Mouse (Mus musculus): ENCODE data around the gene Vps37b. TPM values are rescaled to one million over a fixed set of nuclear protein-coding genes. Genes with fewer than 3 reads are reported as not detected.
A peak's percentile ranks its signal among the peaks of the same experiment; 100 is the strongest.

Gene Vps37b
- polyA plus RNA-seq, 1 experiment from 2014 or later = 106 TPM

DNA sequence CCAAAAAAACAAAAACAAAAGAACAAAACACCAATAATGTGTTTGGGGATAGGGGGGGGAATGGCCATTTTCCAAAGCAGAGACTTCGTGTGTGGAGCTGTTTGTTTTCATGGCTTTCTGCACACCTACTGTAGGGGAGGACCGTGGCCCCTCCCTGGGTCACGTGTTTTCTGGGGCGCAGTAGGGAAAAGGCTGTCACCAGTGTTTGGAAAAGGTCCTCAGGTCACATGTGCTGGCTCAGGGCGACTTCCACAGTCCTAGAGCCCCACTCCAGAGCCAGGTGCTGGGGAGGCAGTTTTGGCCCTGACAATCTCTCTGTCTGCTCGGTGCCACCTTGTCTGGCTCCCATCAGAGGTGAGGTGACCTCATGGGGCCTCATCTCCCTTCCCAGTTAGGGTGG lies 36.7 kb downstream of the Vps37b start:
- WGBS = 82% methylated on average over 6 of the region's 6 CpGs
- H3K4me1 ChIP-seq = peaks cover 28% of the 10 kb centered on the region
- H3K9ac ChIP-seq (replicated peaks) = no peak overlapping the region
- H3K4me2 ChIP-seq (replicated peaks) = no peak overlapping the region
- H3K4me3 ChIP-seq = no peak overlapping the region
- no peak for ATAC-seq (replicated peaks)
- no peaks in the 10 kb centered on the region for H3K9me3 ChIP-seq
- no peaks in the 10 kb centered on the region for H3K27me3 ChIP-seq
- H3K27ac ChIP-seq (replicated peaks) = no peak overlapping the region
- H3K36me3 ChIP-seq = no peaks in the 10 kb centered on the region

DNA sequence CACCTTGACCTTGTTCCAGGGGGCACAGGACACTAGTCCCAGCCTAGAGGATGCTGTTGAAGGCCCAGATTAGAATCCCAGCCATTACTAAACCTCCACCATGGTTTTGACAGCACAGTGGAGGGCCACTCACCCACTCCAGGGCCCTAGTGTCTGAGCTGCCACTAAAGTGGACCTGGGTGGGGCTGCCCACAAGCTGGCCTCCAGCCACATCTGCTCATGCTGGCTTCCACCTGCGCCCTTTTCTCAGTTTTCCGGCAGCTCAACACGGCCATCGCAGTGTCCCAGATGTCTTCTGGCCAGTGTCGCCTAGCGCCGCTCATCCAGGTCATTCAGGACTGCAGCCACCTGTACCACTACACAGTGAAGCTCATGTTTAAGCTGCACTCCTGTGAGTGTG lies 37.6 kb downstream of the Vps37b start:
- H3K36me3 ChIP-seq = no peaks in the 10 kb centered on the region
- no peaks in the 10 kb centered on the region for H3K9me3 ChIP-seq
- ATAC-seq (replicated peaks) = no peak
- H3K27me3 ChIP-seq = no peaks in the 10 kb centered on the region
- peak overlapping the region; percentile 90 for H3K27ac ChIP-seq (replicated peaks)
- H3K9ac ChIP-seq (replicated peaks) = no peak overlapping the region
- peaks cover 28% of the 10 kb centered on the region for H3K4me1 ChIP-seq
- no peak overlapping the region for H3K4me2 ChIP-seq (replicated peaks)
- no peak overlapping the region for H3K4me3 ChIP-seq
- WGBS = 90% methylated on average over 7 of the region's 7 CpGs

DNA sequence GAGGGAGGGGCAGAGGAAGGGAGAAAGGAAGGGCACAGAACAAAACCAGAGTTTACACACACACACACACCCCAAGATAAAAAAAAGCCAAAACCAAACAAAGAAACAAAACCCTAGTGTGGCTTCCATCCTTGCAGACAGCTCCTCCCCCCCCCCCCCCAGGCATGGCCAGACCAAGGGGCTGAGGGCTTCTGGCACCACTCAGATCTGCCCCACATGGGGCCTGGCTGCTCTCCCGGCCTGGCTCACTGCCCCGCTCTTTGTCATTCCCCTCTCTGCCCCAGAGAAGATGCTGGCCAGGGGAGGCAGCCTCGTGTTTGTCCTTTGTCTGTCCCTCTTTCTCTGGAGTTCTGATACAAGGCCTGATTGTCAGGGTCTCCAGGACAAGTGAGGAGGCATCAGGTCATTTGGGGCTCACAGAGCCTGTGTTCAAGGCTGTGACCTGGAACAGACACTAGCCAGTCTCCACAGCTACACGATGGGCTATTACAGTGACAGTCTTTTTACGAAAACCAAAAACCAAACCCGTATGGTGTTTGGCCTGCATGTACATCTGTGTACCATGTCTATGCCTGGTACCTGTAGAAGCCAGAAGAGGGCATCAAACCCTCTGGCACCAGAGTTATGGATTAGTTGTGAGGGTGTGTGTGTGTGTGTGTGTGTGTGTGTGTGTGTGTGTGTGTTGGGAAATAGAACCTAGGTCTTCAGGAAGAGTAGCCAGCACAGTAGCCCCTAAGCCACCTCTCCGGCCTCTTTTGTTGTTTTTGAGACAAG lies 38.6 kb downstream of the Vps37b start:
- Histone ChIP-seq H3K4me1 (peaks cover 28% of the 10 kb centered on the region), H3K4me2 (replicated peaks) (no peak overlapping the region), H3K36me3 (no peaks in the 10 kb centered on the region), H3K9me3 (no peaks in the 10 kb centered on the region), H3K27ac (replicated peaks) (peak overlapping the region; percentile 90), H3K27me3 (no peaks in the 10 kb centered on the region), H3K9ac (replicated peaks) (no peak overlapping the region), H3K4me3 (no peak overlapping the region)
- peak; percentile 83 for ATAC-seq (replicated peaks)
- 41% methylated on average over 7 of the region's 7 CpGs for WGBS

DNA sequence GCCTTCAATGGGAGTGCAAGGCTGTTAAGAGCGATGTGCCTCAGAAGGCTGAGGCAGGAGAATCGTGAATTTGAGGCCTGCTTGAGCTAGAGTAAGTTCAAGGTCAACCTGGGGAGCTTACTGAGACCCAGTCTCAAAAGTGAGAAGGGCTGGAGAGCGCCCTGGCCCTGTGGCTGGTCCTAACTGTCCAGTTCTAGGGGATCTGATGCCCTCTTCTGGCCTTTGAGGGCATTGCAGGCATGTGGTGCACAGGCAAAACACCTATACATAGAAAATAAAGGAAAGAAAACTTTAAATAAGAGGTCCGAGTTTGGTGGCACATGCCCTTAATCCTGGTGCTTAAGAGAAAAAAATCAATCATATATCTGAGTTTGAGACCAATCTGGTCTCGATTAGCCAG lies 39.3 kb downstream of the Vps37b start:
- H3K27me3 ChIP-seq = no peaks in the 10 kb centered on the region
- H3K4me1 ChIP-seq = peaks cover 26% of the 10 kb centered on the region
- no peak overlapping the region for H3K4me2 ChIP-seq (replicated peaks)
- peak overlapping the region; percentile 90 for H3K27ac ChIP-seq (replicated peaks)
- H3K36me3 ChIP-seq = no peaks in the 10 kb centered on the region
- H3K9ac ChIP-seq (replicated peaks) = no peak overlapping the region
- peak; percentile 39; the same call in 1 of the 2 replicates for ATAC-seq (replicated peaks)
- H3K9me3 ChIP-seq = no peaks in the 10 kb centered on the region
- 31% methylated on average over 5 of the region's 5 CpGs for WGBS
- H3K4me3 ChIP-seq = no peak overlapping the region

DNA sequence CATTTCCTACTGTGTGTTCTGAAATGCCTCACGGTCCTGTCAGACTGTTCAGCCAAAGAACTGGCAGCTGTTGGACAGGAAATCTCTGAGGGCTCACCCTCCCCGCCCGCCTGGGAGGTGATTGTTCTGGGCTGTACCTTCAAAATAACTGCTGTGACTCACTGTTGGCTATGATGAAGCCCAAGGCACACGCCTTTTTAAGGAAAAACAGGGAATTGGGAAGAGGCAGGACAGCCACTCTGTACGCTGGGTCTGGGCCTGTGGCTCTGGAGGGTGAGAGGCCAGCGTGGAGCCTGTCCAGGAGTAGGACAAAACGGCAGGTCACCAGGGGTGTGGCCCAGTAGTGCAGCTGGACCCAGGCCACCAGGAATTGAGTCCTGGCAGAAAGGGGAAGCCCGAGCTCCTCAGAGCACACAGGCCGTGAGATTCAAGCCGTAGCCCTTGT lies 39.9 kb downstream of the Vps37b start:
- Histone ChIP-seq H3K9me3 (no peaks in the 10 kb centered on the region), H3K4me1 (peaks cover 21% of the 10 kb centered on the region), H3K4me2 (replicated peaks) (no peak overlapping the region), H3K4me3 (no peak overlapping the region), H3K36me3 (no peaks in the 10 kb centered on the region), H3K27me3 (no peaks in the 10 kb centered on the region), H3K9ac (replicated peaks) (no peak overlapping the region), H3K27ac (replicated peaks) (peak overlapping the region; percentile 90)
- 79% methylated on average over 10 of the region's 10 CpGs for WGBS
- no peak for ATAC-seq (replicated peaks)

DNA sequence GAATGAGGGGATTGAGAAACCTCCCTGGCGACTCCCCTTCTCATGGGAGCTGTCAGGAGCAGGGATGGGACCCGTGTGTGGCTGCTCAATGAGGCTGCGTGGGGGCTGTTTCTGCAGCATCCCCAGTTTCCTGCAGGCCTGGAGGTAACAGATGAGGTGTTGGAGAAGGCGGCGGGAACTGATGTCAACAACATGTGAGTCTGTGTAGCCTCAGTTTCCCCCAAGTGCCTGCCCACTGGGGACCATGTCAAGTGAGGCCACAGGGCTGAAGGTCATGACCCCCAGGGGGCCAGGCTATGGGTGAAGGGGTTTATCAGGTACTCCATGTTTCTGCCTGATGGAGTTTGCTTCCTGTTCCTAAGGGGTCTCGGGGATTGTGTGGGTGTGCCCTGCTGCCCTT lies 40.7 kb downstream of the Vps37b start:
- Histone ChIP-seq H3K4me1 (peaks cover 16% of the 10 kb centered on the region), H3K4me3 (no peak overlapping the region), H3K9ac (replicated peaks) (no peak overlapping the region), H3K36me3 (no peaks in the 10 kb centered on the region), H3K9me3 (no peaks in the 10 kb centered on the region), H3K27ac (replicated peaks) (no peak overlapping the region), H3K4me2 (replicated peaks) (no peak overlapping the region), H3K27me3 (no peaks in the 10 kb centered on the region)
- 90% methylated on average over 6 of the region's 6 CpGs for WGBS
- no peak for ATAC-seq (replicated peaks)

DNA sequence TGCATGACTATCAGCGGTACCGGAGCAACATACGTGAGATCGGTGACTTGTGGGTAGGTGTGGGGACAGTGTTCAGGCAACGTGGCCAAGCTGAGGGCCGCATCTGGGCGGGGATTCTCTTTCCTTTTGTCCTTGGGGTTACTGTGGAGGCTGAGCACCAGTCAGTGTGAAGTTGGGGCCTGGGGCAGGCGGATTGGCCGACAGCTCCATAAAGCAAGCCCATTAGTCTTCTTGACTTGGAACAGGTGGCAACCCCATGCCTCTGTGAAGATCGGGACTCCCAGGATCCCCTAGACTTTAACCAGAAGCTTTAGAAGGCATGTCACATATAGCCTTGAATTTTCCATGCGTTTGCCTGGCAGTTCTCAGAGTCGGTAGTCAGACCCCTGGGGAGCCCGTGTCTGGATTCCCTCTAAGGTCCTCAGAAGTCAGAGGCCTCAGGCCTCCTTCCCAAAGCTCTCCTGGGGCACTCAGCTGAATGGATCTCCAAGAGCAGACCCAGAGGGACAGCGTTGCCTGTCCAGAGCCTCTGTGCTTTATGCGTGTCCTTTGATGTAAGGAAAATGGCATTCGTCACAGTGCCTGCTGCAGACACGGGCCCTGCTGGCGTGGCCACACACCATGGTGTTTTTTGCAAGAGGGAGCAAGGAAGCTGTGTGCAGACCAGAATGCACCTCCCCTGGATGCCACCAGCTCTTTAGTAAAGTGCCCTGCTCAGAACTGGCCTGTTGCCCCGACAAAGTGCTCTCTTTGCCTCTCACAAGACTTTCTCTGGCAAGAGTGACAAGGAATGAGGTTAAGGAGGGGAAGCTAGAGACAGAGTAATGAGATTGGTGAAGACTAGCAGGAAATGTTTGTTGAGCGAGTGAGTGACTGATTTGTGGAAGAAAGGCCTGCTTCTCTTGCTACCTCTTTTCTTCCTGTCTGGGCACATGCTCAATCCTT lies 41.9 kb downstream of the Vps37b start:
- no peak overlapping the region for H3K4me3 ChIP-seq
- no peak overlapping the region for H3K9ac ChIP-seq (replicated peaks)
- no peaks in the 10 kb centered on the region for H3K9me3 ChIP-seq
- 77% methylated on average over 20 of the region's 20 CpGs for WGBS
- no peak overlapping the region for H3K4me2 ChIP-seq (replicated peaks)
- H3K36me3 ChIP-seq = no peaks in the 10 kb centered on the region
- no peaks in the 10 kb centered on the region for H3K27me3 ChIP-seq
- H3K27ac ChIP-seq (replicated peaks) = no peak overlapping the region
- H3K4me1 ChIP-seq = peaks cover 16% of the 10 kb centered on the region
- ATAC-seq (replicated peaks) = no peak

DNA sequence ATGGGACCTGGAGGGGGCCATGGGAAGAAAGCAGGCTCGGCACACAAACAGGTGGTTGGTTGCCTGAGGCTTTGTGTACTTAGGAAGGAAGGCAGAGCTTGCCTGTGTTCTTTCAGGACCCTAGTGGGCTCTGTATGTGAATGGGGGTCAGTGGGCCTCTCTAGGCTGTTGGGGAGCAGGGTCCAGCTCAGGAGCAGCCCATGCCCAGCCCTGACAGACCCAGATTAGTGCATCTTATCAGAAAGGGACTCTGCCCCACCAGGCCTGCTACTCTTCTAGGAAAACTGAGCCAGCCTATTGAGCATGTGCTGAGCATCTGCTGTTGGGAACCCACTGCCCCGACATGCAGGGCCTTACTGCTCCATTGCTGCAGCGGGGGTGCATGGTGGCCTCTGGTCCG lies 44.6 kb downstream of the Vps37b start:
- Histone ChIP-seq H3K4me2 (replicated peaks) (no peak overlapping the region), H3K9me3 (no peaks in the 10 kb centered on the region), H3K9ac (replicated peaks) (no peak overlapping the region), H3K27ac (replicated peaks) (no peak overlapping the region), H3K4me3 (no peak overlapping the region), H3K36me3 (no peaks in the 10 kb centered on the region), H3K27me3 (no peaks in the 10 kb centered on the region), H3K4me1 (peaks cover 3% of the 10 kb centered on the region; the same call in 1 of the 2 replicates)
- ATAC-seq (replicated peaks) = no peak
- WGBS = 79% methylated on average over 4 of the region's 4 CpGs

DNA sequence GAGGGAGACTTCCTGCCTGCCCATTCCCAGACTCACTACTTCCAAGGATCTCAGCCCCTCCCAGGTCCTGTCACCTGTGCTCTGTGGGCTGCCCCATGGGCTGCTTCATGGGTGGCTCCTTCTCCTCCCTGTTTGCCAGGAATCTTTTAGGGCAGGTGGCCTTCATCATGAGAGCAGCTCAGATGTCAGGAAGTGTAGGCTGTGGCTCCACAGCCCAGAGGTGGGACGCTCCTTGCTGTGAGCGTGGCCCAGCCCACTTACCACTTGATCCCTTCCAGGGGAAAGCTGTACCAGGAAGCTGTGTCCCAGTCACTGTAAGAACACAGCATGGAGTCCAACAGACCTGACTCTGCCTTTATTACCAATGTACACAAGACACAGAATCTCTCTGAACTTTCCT lies 45.1 kb downstream of the Vps37b start:
- Histone ChIP-seq H3K4me1 (no peaks in the 10 kb centered on the region), H3K9ac (replicated peaks) (no peak overlapping the region), H3K27me3 (no peaks in the 10 kb centered on the region), H3K4me3 (no peak overlapping the region), H3K4me2 (replicated peaks) (no peak overlapping the region), H3K27ac (replicated peaks) (no peak overlapping the region), H3K36me3 (no peaks in the 10 kb centered on the region), H3K9me3 (no peaks in the 10 kb centered on the region)
- WGBS = 80% methylated on average over 2 of the region's 2 CpGs
- ATAC-seq (replicated peaks) = no peak

DNA sequence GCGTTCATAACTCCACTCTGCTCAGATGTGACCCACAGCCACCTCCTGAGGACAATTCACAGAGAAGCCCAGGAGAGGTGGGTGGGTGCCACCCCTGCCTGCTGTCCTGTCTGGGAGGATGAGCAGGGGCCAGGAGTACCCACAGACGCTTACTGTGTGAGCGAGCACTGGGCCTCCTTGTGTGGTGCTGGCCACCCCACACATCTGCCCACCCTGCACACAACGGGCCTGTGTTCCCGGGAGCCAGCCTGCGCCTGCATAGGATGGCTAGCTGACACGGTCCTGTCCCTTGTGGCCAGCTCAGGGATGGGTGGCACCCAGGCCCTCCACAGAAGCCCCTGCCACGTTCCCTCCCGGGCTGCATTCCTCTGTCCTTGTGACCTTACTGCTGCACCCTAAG lies 46.6 kb downstream of the Vps37b start:
- WGBS = 71% methylated on average over 9 of the region's 9 CpGs
- Histone ChIP-seq H3K27me3 (no peaks in the 10 kb centered on the region), H3K4me2 (replicated peaks) (no peak overlapping the region)

DNA sequence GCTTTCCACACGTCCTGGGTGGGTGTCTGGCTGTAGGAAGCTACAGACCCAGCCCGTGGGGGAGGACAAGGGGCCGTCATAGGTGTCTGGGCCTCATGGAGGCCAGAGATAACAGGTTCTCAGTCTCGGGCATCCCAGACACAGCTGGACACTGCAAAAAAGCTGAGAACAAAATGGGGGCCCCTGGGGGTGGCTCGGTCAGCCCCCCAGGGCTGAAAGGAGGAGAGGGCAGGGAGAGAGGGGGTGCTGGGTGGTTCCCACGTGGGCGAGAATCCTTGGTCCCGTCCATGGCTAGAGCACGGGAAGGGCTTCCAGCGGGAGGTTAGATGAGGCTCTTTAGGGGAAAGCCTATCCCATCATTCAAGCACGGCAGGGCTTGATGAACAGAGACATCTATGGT lies 49.2 kb downstream of the Vps37b start:
- Histone ChIP-seq H3K36me3 (no peaks in the 10 kb centered on the region), H3K27me3 (no peaks in the 10 kb centered on the region), H3K4me1 (peaks cover 5% of the 10 kb centered on the region; the same call in 1 of the 2 replicates), H3K27ac (replicated peaks) (no peak overlapping the region), H3K4me3 (no peak overlapping the region), H3K4me2 (replicated peaks) (no peak overlapping the region), H3K9me3 (no peaks in the 10 kb centered on the region), H3K9ac (replicated peaks) (no peak overlapping the region)
- 78% methylated on average over 11 of the region's 11 CpGs for WGBS
- ATAC-seq (replicated peaks) = no peak

More for the DNA sequence above, 46.6 kb downstream of the Vps37b start:
- no peak for ATAC-seq (replicated peaks)
- Histone ChIP-seq H3K4me1 (peaks cover 5% of the 10 kb centered on the region; the same call in 1 of the 2 replicates), H3K27ac (replicated peaks) (no peak overlapping the region), H3K36me3 (no peaks in the 10 kb centered on the region), H3K4me3 (no peak overlapping the region), H3K9me3 (no peaks in the 10 kb centered on the region), H3K9ac (replicated peaks) (no peak overlapping the region)

DNA sequence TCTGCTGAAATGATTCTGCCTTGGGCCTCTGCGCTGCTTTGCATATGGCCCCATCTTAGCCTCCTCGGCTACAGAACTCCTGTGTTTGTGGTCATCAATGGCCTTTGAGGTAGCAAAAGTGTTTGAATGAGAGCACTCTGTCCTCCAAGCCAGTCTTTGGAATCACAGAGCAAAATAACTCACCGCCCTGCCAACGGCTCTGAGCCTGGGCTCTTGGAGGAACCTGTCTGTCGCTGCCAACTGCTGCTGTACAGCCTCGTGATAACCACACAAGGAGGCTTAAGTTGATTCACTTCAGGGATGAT lies 50.9 kb downstream of the Vps37b start:
- H3K36me3 ChIP-seq = no peaks in the 10 kb centered on the region
- 68% methylated on average over 6 of the region's 6 CpGs for WGBS
- no peak overlapping the region for H3K9ac ChIP-seq (replicated peaks)
- no peaks in the 10 kb centered on the region for H3K9me3 ChIP-seq
- ATAC-seq (replicated peaks) = no peak
- no peak overlapping the region for H3K4me2 ChIP-seq (replicated peaks)
- H3K4me3 ChIP-seq = no peak overlapping the region
- H3K4me1 ChIP-seq = peaks cover 5% of the 10 kb centered on the region; the same call in 1 of the 2 replicates
- no peak overlapping the region for H3K27ac ChIP-seq (replicated peaks)
- no peaks in the 10 kb centered on the region for H3K27me3 ChIP-seq
